Mouse (Mus musculus): Measurements from ENCODE around the gene Kcnh1.

GRCm38 (mm10) chr1:192391041-192391440 is 200.5 kb downstream of the Kcnh1 start:
- no peak for TF ChIP-seq POLR2A (IDR thresholded peaks at IDR 0.05; ENCODE audit: low read depth, low read length)
- TF ChIP-seq CTCF (IDR thresholded peaks at IDR 0.05; ENCODE audit: extremely low read depth, insufficient read depth, insufficient read length, insufficient replicate concordance), result no peak
